Mouse (Mus musculus): ENCODE measurements around the gene Dcps.

- no peak for TF ChIP-seq GATA1 (IDR thresholded peaks at IDR 0.05; ENCODE audit: borderline replicate concordance, low read length)
- TF ChIP-seq FLI1 (IDR thresholded peaks at IDR 0.05; ENCODE audit: low read length), result no peak
These were observed 67.8 kb downstream of the Dcps start for GRCm38 (mm10) chr9:35108066-35108465.

All from megakaryocyte, embryonic 14.5 days (primary cell).